Mouse (Mus musculus): ENCODE measurements at regions not wholly inside any gene's neighbourhood (a gene's known extent, or its start where the extent isn't known, plus 50 kb on each side); places are given as distances from the start of the nearest gene placed in this dataset.

DNA sequence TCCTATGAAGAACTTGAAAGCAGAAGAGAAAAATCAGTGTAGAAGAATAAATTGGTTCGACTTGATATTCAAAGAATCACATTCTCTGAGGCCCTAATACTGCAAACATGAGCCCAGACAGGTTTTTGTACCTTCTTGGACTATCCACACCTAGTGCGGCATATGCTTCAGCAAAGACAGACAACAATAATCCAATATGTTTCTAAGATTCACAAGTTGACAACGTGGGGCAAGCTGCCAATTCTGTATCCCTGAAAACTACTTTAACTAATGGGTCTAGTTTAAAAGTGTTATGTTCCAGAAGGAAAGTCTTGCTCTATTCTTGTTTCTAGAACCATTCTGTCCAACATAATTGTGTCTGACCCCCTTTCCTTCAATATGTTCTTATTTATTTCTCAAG lies 796.0 kb downstream of the Cypt12 start:
- no peak for DNase-seq (ENCODE audit: low spot score)
- no peak for ATAC-seq (ENCODE audit: low FRiP score)
- Histone ChIP-seq H3K27ac (ENCODE audit: low read depth, low read length) (no peak overlapping the region), H3K4me1 (ENCODE audit: insufficient read depth, low read length) (no peaks in the 10 kb centered on the region), H3K9me3 (ENCODE audit: low read length) (no peaks in the 10 kb centered on the region), H3K27me3 (ENCODE audit: insufficient read depth, low read length) (no peaks in the 10 kb centered on the region), H3K36me3 (ENCODE audit: insufficient read depth, low read length) (no peaks in the 10 kb centered on the region; the same call in 1 of the 2 replicates), H3K9ac (replicated peaks; ENCODE audit: low read length, poor library complexity, severe bottlenecking) (no peak overlapping the region), H3K4me2 (ENCODE audit: low read depth, low read length, poor library complexity, severe bottlenecking) (no peak overlapping the region), H3K4me3 (ENCODE audit: low read depth, low read length) (no peak overlapping the region)
- 84% methylated on average over 3 of the region's 3 CpGs for WGBS
- no peak for TF ChIP-seq CTCF (IDR thresholded peaks at IDR 0.05)

DNA sequence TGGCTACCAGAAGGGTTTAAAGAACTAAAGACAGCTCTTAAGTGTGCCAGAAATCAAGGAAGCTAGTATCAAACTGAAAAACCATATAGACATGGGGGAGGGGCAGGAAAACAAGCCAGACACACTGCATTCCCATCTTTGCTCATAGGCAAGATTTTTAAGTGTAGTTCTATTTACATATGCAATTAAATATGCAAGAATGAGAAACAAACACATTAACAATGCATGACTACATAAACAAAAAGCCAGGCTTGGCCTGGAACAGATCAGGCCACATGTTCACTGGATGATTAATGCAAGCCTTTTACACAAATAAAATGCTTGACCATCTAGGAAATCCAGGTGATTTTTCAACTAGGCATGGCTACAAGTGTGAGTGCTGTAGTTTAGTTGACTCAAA lies 798.0 kb downstream of the Cypt12 start:
- no peak overlapping the region for H3K9ac ChIP-seq (replicated peaks; ENCODE audit: low read length, poor library complexity, severe bottlenecking)
- no peak for TF ChIP-seq CTCF (IDR thresholded peaks at IDR 0.05)
- H3K4me2 ChIP-seq (ENCODE audit: low read depth, low read length, poor library complexity, severe bottlenecking): no peak overlapping the region
- no peak overlapping the region for H3K4me3 ChIP-seq (ENCODE audit: low read depth, low read length)
- H3K4me1 ChIP-seq (ENCODE audit: insufficient read depth, low read length): no peaks in the 10 kb centered on the region
- no peaks in the 10 kb centered on the region for H3K9me3 ChIP-seq (ENCODE audit: low read length)
- H3K27me3 ChIP-seq (ENCODE audit: insufficient read depth, low read length): no peaks in the 10 kb centered on the region
- H3K27ac ChIP-seq (ENCODE audit: low read depth, low read length): no peak overlapping the region
- H3K36me3 ChIP-seq (ENCODE audit: insufficient read depth, low read length): no peaks in the 10 kb centered on the region; the same call in 1 of the 2 replicates
- DNase-seq (ENCODE audit: low spot score): no peak
- ATAC-seq (ENCODE audit: low FRiP score): no peak

DNA sequence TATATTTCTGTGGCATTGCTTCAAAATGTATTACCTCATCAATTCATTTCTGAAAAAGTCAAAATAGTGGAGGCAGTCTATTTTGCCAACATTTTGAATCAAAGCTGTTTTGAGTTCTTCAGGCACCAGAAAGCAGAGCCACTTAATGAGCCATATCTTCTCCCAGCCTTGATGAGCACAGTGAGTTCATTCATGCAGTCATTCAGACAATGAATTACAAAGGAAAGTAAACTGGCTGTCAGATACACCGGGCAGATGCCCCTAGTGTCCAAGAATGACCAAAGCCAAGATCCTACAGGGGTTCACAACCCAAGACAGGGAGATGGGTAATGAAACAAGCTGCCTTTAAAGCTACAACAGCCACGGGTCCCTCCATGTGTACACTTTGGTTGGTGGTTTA lies 798.7 kb downstream of the Cypt12 start:
- no peak overlapping the region for H3K9ac ChIP-seq (replicated peaks; ENCODE audit: low read length, poor library complexity, severe bottlenecking)
- DNase-seq (ENCODE audit: low spot score) (no peak), ATAC-seq (ENCODE audit: low FRiP score) (no peak)
- no peak for TF ChIP-seq CTCF (IDR thresholded peaks at IDR 0.05)
- H3K9me3 ChIP-seq (ENCODE audit: low read length): no peaks in the 10 kb centered on the region
- no peaks in the 10 kb centered on the region for H3K27me3 ChIP-seq (ENCODE audit: insufficient read depth, low read length)
- no peaks in the 10 kb centered on the region; the same call in 1 of the 2 replicates for H3K36me3 ChIP-seq (ENCODE audit: insufficient read depth, low read length)
- no peaks in the 10 kb centered on the region for H3K4me1 ChIP-seq (ENCODE audit: insufficient read depth, low read length)
- no peak overlapping the region for H3K4me3 ChIP-seq (ENCODE audit: low read depth, low read length)
- whole genome bisulfite sequencing: 61% methylated on average over 2 of the region's 2 CpGs
- no peak overlapping the region for H3K4me2 ChIP-seq (ENCODE audit: low read depth, low read length, poor library complexity, severe bottlenecking)
- H3K27ac ChIP-seq (ENCODE audit: low read depth, low read length): no peak overlapping the region

DNA sequence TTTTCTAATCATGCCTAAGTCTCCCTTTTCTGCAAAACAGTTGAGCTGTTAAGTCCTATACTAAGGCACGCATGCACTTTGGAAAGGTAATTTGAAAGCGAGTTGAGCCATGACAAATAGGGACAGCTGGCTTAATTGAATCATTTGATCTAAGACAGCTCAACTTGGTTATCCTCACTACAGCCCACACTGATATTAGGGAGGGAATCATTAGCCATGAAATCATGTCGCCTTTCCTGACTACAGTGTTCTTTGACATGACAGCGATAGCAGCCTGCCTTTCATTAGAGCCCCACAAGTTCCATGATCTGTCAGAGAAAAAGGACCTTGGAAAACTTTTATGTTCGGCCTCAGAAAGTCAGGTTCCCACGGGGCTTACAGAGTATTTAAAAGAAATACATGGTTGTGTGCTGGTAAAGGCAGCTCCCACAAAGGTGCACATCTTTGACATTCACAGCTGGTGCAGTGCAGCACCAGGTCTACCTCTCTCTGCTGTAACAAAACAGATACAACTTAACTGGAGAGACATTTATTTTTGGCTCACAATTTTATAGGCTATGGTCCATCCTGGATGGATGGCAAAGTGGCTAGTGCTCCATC lies 803.5 kb downstream of the Cypt12 start:
- Histone ChIP-seq H3K4me1 (ENCODE audit: insufficient read depth, low read length) (no peaks in the 10 kb centered on the region), H3K27me3 (ENCODE audit: insufficient read depth, low read length) (no peaks in the 10 kb centered on the region), H3K4me2 (ENCODE audit: low read depth, low read length, poor library complexity, severe bottlenecking) (no peak overlapping the region), H3K27ac (ENCODE audit: low read depth, low read length) (no peak overlapping the region), H3K9ac (replicated peaks; ENCODE audit: low read length, poor library complexity, severe bottlenecking) (no peak overlapping the region), H3K36me3 (ENCODE audit: insufficient read depth, low read length) (no peaks in the 10 kb centered on the region; the same call in 1 of the 2 replicates), H3K9me3 (ENCODE audit: low read length) (no peaks in the 10 kb centered on the region), H3K4me3 (ENCODE audit: low read depth, low read length) (no peak overlapping the region)
- TF ChIP-seq CTCF (IDR thresholded peaks at IDR 0.05): no peak
- DNase-seq (ENCODE audit: low spot score) (no peak), ATAC-seq (ENCODE audit: low FRiP score) (no peak)
- 43% methylated on average over 6 of the region's 6 CpGs for WGBS

DNA sequence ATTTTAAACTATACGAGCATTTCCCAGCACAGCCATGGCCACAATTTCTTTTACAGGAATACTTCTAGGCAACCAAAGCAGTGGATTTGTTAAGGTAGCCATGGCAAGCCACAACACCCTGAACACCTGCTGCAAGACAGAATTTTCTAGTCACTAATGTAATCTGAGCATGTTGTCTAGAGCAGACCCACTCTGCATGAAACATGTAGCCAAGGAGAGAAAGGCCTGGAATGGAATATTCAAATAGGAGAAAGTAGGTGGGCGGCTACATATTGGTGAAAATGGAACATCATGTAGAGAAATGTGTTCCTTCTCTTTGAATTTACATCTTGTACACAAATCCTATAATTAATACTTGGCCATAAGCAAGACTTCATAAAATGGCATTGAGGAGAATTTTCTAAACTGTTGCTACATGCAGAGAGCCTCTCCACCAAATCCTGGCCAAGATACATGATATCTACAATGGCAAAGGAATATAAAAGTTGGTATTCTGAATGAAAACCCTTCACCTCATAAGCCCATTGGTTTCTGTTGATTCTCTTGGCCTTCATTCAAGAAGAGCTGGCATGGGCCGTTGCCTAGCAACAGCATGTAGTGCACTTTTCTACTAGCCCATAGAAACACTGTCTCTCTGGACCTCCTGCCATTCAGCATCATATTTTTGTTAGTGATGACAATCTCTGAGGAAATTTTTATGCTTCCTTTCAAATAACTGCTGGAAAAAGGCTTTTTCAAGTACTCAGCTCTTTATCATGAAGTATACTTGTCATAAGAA lies 816.3 kb downstream of the Cypt12 start:
- H3K4me2 ChIP-seq (ENCODE audit: low read depth, low read length, poor library complexity, severe bottlenecking): no peak overlapping the region
- no peak for TF ChIP-seq CTCF (IDR thresholded peaks at IDR 0.05)
- H3K27me3 ChIP-seq (ENCODE audit: insufficient read depth, low read length): no peaks in the 10 kb centered on the region
- H3K36me3 ChIP-seq (ENCODE audit: insufficient read depth, low read length): no peaks in the 10 kb centered on the region
- no peaks in the 10 kb centered on the region for H3K9me3 ChIP-seq (ENCODE audit: low read length)
- H3K9ac ChIP-seq (replicated peaks; ENCODE audit: low read length, poor library complexity, severe bottlenecking): no peak overlapping the region
- 86% methylated on average over 3 of the region's 3 CpGs for WGBS
- H3K4me3 ChIP-seq (ENCODE audit: low read depth, low read length): no peak overlapping the region
- peak; percentile 86 for DNase-seq (ENCODE audit: low spot score)
- H3K27ac ChIP-seq (ENCODE audit: low read depth, low read length): no peak overlapping the region
- peak; percentile 85 for ATAC-seq (ENCODE audit: low FRiP score)
- 0 out of 2 replicates have a peak, but pooled peaks cover 7% of the 10 kb centered on the region for H3K4me1 ChIP-seq (ENCODE audit: insufficient read depth, low read length)

DNA sequence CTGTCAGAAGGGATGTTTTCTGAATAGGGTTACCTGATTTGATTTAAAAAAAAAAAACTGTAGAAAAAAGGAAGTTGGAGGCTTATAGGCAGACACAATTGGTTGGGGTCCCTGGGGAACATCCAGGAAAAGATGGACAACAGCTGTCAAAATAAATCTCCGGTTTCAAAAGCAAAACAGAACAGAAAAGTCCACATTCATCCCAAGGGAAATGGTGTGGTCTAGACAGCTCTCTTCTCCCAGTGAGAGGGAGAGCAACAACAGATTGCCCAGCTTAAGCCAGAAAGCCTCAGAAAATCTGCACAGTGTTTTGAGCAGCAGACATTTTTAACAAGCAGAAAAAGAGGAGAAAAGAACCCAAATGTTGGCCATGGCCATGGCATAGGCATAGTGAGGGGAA lies 830.3 kb downstream of the Cypt12 start:
- no peaks in the 10 kb centered on the region for H3K4me1 ChIP-seq (ENCODE audit: insufficient read depth, low read length)
- no peak overlapping the region for H3K9ac ChIP-seq (replicated peaks; ENCODE audit: low read length, poor library complexity, severe bottlenecking)
- H3K9me3 ChIP-seq (ENCODE audit: low read length): no peaks in the 10 kb centered on the region
- ATAC-seq (ENCODE audit: low FRiP score) (no peak), DNase-seq (ENCODE audit: low spot score) (peak; percentile 30)
- no peaks in the 10 kb centered on the region for H3K36me3 ChIP-seq (ENCODE audit: insufficient read depth, low read length)
- no peak overlapping the region for H3K4me3 ChIP-seq (ENCODE audit: low read depth, low read length)
- no peaks in the 10 kb centered on the region for H3K27me3 ChIP-seq (ENCODE audit: insufficient read depth, low read length)
- WGBS: 61% methylated on average over 1 of the region's 1 CpGs
- no peak for TF ChIP-seq CTCF (IDR thresholded peaks at IDR 0.05)
- H3K4me2 ChIP-seq (ENCODE audit: low read depth, low read length, poor library complexity, severe bottlenecking): no peak overlapping the region
- H3K27ac ChIP-seq (ENCODE audit: low read depth, low read length): no peak overlapping the region

All from midbrain, postnatal 0 days (tissue).